Mouse (Mus musculus): ENCODE measurements at regions not wholly inside any gene's neighbourhood (a gene's known extent, or its start where the extent isn't known, plus 50 kb on each side); places are given as distances from the start of the nearest gene placed in this dataset.
A peak's percentile ranks its signal among the peaks of the same experiment; 100 is the strongest.

DNA sequence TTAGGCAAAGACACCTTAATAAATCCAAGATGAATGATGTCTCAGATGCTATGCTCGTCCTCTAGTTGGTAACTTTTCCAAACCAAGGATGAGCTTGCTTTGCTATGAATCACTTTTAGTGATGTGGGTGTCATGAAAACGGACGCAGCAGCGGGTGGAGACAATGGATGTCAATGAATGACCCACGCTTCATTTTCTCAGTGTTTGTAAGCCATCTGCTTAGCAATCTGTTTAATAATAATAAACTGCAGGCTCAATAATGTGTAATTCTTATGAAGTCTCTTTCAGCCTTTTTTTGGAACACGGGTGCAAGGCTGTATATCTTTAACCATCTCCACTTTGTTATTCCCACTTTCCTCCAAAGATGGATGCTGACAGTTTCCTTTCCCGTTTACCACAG is 110.6 kb downstream of the S1pr1 start:
- ATAC-seq (ENCODE audit: extremely low read depth, insufficient number of reproducible peaks, low FRiP score, poor library complexity, severe bottlenecking): no peak

DNA sequence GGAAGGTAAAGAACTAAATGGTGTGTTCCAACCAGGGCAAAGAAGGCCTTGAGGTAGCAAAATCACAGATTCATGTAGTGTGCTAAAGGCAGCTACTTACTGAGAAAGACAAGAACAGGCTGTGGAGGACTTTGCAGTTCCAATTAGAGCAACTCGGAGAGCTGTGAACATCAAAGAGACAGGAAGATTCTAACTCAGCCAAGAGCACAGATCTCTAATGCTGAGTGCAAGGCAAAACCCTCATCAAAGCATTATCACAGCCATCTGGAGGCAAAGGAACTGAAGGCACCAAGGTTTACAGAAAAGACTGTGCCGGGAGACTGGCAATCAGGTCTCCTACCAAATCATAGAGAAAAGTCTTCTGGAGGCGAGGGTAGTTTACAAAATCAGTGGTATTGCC is 111.1 kb downstream of the S1pr1 start:
- ATAC-seq (ENCODE audit: extremely low read depth, insufficient number of reproducible peaks, low FRiP score, poor library complexity, severe bottlenecking): no peak

DNA sequence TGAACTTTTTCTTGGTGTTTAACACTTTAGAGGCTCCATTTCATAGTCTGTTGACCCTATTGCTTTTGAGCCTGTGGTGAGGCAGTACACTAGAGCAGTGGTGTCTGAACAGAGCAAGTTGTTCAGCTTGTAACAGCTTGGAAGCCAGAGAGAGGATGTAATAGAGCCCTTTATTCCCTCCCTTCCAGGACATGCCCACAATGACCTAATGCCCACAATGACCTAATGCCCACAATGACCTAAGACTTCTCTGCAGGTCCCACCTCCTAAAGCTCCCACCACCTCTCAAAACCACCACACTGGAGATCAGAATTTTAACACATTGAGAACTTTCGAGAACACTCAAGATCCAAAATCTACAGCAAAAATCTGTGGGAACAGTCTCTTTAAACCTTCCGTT is 115.6 kb downstream of the S1pr1 start:
- no peak for ATAC-seq (ENCODE audit: extremely low read depth, insufficient number of reproducible peaks, low FRiP score, poor library complexity, severe bottlenecking)

DNA sequence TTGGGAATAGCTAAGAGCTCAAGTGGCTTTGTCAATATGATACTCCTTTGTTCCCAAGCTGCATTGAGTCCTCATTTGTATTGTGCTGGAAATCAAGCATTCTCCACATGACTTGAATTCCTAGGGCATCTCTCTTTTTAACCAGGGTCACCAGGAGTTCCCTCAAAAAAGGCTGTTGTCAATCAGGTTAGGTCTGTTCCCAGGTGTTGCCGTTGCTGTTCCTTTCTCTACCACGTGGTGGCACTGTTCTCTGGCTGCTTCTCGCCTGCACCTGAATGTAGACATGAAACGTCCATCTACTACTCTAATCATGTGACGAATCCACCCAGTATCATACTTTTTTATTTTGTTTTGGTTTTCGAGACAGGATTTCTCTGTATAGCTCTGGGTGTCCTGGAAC is 118.3 kb downstream of the S1pr1 start:
- ATAC-seq (ENCODE audit: extremely low read depth, insufficient number of reproducible peaks, low FRiP score, poor library complexity, severe bottlenecking): peak; percentile 91

DNA sequence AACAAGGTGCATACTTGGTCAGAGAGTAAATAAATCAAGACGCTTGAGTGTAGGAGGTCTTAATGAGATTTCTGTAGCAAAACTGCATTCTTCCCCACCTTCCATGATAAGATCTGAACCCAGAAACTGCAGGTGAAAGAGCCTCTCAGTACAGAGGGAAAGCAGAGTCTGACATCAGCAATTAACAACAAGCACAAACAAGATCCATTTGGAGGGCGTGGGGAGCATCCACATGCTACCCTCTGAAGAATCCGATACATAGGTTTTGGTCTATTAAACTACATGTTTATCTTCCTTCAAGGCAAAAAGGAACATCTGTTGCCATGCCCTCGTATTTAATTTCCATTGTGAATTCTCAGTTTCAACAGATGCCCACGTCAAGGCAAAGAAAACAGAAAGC is 124.2 kb downstream of the S1pr1 start:
- ATAC-seq (ENCODE audit: extremely low read depth, insufficient number of reproducible peaks, low FRiP score, poor library complexity, severe bottlenecking): no peak

DNA sequence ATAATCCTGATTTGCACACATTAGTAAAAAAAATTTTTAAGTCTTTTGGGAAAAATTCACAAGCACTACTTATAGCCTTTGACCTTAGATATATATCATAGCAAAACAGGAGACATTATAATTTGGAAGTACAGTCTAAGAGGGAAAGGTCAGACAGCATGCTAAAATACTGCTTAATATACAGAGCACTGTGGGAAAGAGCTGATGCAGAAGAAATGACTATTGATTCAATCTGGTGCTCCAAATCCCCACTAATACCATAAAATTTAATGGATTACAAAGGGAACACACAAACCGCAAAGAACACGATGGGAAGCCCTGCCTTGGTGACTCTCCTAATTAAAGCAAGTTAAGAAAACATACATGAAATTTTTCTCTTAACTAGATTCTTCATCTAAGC is 126.3 kb downstream of the S1pr1 start:
- no peak for ATAC-seq (ENCODE audit: extremely low read depth, insufficient number of reproducible peaks, low FRiP score, poor library complexity, severe bottlenecking)

DNA sequence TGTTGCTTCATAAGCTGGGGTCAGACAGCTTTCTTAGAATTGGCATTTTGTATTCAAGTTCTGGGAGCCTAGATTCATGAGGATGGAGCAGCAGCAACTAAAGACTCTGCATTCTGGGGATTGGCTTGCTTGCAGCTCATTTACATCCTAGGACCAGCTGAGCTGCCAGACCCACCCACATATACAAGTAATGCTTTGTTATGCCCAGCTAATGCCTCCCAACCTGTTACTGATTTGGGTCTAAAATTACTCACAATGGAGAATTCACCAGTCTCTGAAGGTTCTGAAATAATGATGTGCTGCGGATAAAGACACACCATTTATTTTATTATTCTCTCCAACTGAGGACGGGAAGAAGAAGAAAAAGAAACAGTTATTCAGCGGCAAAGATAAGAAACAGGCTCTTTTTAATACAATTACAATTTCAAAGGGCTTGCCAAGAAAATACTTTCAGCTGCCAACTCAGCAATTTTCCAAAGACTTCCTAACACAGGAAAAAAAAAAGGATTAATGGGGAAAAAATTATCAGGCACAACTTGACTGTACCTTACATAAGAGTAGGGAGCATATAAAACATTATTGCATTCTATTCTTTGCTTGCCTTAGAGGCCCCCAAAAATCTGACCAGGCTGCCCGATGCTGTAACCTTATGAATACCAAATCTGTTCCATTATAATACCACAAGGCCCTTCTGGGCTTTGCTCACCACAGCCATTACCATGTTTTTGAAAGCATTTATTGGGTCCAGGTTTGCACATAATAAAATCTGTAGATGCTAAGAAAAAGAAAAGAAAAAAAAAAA is 134.5 kb downstream of the S1pr1 start:
- ATAC-seq (ENCODE audit: extremely low read depth, insufficient number of reproducible peaks, low FRiP score, poor library complexity, severe bottlenecking): no peak

DNA sequence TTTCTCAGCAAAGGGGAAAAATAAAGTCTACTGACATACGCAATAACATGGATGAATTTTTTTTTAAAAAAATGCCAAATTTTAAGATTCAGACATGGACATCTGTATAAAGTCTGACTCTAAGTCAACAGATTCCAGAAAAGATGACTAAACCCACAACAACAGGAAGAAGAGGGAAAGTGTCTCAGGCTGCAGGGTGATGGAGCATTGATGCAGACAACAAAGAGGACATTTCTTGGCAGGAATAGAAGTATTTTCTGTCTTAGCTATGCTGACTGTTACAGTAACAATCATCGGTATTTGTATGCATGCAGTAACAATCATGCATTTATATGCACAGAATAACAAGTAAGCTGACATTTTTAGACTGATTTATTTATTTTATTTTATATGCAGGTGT is 139.5 kb downstream of the S1pr1 start:
- no peak for ATAC-seq (ENCODE audit: extremely low read depth, insufficient number of reproducible peaks, low FRiP score, poor library complexity, severe bottlenecking)

DNA sequence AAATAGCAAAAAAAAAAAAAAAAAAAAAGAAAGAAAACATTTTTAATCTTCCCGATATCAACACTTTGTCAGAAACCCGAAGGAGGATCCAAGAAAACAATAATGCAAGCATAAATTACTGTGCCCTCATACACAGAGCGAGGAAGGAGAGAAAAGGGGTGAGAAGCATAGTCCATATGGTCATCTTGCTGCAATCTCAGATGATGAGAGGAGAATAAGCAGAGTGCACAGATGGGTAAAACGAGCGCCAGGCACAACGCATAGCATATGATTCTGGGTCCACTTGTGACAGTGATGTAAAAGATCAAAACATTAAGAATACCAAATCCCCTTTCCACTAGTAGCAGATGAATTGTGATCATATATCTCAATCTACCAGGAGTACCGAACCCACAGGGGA is 152.1 kb downstream of the S1pr1 start:
- ATAC-seq (ENCODE audit: extremely low read depth, insufficient number of reproducible peaks, low FRiP score, poor library complexity, severe bottlenecking): no peak

DNA sequence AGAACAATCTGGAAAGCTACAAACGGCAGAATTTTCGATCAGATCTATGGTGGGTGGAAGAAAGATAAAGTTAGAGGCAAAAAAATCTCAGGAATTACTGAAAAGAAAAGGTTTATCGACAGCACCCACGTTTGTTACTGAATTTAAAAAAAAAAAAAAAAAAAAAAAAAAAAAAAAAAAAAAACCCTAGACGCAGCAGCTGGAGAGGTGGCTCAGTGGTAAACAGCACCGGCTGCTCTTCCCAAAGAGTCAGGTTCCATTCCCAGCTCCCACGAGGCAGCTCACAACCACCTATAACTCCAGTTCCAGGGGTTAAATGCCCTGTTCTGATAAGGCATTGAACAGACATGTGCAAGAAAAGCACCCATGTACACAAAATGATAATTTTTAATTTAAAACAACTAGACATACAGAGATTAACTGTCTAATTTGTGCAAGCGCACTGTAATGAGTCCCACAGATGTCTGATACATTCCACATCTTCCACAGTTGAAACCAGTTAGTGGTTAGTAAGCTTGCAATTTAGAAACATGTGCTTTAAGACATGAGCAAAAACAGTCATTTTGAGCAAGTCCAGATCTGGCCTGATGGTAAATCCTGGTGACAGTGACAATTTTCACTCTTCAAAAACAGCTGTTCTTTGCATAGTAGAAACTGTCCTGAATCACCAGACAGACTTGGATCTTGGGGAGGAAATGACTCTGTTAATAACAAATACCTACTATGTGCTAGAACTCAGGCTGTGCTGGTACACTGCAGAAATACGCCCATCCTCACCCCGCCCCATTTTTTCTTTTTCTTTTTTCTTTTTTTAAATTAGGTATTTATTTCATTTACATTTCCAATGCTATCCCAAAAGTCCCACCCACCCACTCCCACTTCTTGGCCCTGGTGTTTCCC is 159.8 kb downstream of the S1pr1 start:
- no peak for ATAC-seq (ENCODE audit: extremely low read depth, insufficient number of reproducible peaks, low FRiP score, poor library complexity, severe bottlenecking)

DNA sequence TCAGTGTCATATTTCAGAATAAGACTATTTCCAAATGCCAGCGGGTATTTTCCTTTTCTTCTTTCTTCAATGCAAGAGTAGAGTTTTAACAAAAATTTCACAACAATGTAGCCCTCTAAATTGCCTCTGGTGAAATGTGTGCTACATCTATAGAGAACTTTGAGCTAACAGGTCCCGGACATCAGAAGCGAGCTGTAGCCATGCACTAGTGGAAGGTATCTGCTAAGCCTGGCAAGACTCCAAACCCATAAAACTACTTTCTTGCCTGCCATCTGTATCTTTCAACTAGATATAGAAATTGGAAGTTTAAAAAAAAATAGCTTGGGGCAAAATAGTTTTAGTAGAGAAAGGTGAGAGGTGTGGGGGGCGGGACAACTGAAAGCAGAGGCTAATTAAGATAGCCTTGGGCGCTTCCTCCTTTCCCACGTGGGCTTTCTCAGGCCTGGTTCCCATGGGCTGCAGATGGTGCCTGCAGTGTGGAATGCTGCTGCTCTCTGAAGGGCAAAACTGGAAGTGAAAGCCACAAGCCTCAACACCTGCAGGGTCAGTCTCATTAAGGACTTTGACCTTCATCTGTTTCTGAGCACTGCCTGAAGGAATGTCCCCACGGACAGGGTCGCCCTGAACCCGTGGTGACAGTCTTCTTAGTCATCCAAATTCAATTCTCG is 160.9 kb downstream of the S1pr1 start:
- ATAC-seq (ENCODE audit: extremely low read depth, insufficient number of reproducible peaks, low FRiP score, poor library complexity, severe bottlenecking): no peak

DNA sequence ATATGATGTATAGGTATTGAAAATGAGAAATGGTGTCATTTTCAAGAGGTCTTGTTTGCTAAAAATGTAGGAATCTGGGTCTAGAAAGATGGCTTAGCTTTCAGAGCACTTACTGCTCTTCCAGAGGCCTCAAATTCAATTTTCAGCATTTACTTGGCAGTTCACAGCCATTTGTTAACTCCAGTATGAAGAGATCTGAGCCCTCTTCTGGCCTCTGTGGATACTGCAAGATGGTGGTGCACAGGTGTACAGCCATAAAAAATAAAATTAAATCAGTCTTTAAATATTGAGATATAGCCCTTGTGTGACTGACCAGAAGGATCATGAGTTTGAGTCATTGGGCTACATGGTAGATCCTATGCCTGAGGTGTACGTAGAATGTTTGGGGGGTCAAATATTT is 173.1 kb downstream of the S1pr1 start:
- ATAC-seq (ENCODE audit: extremely low read depth, insufficient number of reproducible peaks, low FRiP score, poor library complexity, severe bottlenecking): no peak

DNA sequence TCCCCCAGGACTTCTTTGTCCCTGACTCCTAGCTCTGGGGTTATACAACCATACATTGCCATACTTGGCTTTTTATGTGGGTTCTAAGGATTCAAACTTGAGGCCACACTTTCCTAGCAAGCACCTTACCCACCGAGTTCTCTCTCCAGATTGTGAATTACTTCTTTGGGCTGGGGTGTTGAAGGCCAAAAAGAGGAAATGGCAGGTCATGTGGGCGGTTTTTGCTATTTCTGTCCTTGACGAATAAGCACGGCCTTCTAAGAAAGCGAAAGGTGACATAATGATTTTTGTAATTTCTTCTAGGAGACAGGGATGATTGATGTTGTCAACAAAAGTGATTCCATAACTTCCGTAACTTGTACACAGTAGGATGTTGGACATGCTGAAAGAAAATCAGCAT is 176.5 kb downstream of the S1pr1 start:
- peak; percentile 51; the same call in 1 of the 2 replicates for ATAC-seq (ENCODE audit: extremely low read depth, insufficient number of reproducible peaks, low FRiP score, poor library complexity, severe bottlenecking)

DNA sequence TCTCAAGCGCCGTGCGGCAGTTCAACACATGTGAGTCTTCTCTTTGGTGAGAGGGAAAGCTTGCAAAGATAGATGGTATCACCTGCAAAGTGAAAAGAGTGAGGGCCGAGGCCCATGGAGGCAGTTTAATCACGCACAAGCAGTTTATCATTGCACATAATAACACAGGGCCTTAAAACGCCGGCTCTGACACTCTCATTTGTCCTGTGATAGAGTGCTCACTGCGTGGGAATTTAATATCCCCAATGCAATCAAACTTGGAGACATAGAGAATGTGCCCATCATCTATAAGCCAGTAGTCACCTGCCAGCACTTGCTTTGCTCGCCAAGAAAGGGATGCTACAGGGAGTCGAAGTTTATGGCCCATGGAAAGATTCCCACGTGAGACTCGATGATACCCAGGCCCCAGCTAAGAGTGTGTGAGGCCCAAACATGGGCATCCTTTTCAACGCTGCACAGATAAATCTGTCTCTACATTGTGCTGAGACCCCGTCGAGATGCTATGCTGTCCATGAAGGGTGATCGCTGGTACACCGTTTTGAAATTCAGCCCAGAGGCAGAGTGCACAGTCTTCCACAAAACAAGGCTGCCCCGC is 182.6 kb downstream of the S1pr1 start:
- no peak for ATAC-seq (ENCODE audit: extremely low read depth, insufficient number of reproducible peaks, low FRiP score, poor library complexity, severe bottlenecking)

DNA sequence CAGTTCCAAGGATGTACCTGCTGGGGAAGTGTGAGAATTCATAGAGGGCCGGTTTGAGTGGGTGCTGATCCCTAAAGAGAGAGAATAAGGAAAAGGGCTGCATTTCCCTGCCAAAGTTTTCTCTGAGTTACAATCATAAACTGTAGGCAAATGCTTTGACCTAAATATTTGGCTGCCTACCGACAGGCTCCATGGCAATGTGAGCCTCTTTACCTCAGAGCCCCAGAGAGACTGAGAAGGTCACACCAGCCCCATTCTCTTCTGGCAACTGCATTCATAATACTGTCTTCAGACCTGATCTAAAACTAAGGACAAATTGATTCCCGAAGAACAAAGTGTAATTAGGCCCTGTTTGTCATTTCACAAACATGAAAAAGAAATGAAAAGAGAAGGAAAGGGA is 184.4 kb downstream of the S1pr1 start:
- ATAC-seq (ENCODE audit: extremely low read depth, insufficient number of reproducible peaks, low FRiP score, poor library complexity, severe bottlenecking): no peak

DNA sequence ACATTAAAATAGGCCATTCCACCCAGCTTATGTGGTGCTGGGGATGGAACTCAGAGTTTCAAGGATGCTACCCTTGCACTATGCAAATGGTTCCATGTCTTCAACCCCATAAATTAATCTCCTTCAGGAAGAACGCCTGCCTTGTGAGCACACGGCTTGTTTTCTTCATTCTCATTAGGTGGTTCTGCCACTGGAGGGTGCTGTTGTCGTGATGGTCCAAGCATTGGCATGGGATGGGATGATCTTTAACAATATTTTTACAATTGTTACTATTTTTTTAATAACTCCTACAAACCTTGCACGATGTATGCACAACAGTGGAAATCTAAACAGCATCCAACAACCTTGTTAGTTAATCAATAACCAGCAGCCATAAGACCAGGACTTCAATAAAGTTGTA is 185.0 kb downstream of the S1pr1 start:
- no peak for ATAC-seq (ENCODE audit: extremely low read depth, insufficient number of reproducible peaks, low FRiP score, poor library complexity, severe bottlenecking)

DNA sequence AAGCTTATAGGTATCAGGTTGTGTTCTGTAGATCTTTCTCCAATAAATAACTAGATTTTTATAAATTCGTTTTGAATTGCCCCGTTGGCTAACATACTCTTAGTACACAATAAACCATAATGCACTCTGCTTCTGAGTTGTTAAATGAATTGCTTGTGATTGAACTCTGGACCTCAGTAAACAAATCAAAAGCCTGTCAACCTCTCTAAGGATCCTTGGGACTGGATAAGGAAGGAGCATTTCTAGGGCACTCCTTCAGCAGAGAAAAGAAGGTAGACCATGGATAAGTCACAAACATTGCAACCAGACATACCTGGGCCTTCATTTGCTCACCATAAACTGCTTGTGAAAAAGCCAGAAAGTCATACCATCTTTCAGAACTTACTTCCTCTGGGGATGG is 191.4 kb downstream of the S1pr1 start:
- ATAC-seq (ENCODE audit: extremely low read depth, insufficient number of reproducible peaks, low FRiP score, poor library complexity, severe bottlenecking): no peak

DNA sequence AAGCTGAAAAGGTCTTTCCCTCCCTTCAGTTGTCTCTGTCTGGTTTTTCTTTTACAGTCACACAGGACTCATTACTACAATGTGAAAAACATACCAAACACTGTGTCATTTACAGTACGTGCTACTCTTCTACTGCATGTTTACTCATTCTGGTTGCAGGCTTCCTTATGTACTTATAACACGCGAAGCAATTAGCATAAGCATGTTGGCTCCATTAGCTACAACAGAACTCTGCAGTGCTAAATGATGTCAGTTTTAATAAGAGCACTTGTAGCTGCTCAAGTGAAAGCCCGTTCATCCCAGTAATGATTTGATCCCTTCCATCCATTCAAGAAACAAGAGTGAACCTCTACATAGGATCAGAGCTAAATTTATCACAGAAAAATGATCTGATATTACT is 199.2 kb downstream of the S1pr1 start:
- ATAC-seq (ENCODE audit: extremely low read depth, insufficient number of reproducible peaks, low FRiP score, poor library complexity, severe bottlenecking): no peak

DNA sequence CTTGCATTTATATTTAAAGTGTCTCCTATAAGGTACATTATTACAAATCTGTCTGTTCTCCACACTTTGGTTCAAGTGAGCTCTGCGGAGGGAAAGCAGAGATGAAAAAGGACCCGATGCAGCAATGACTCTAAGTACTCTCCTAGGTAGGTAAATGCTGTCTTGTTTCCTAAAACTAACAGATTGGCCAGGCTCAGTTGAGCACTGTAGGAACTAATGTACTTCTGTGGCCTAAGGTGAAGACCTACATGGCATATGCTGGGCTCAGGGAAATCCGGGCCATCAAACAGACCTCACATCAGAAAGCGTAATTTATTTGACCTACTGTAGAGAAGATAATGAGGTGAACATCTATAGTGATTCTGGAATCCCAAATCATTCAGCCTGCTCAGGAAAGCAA is 205.2 kb downstream of the S1pr1 start:
- ATAC-seq (ENCODE audit: extremely low read depth, insufficient number of reproducible peaks, low FRiP score, poor library complexity, severe bottlenecking): no peak

Data from neutrophil, adult 5-6 weeks (primary cell).